Mouse (Mus musculus): ENCODE results near the gene Zfp108. TPM values are rescaled to one million over a fixed set of nuclear protein-coding genes. Genes with fewer than 3 reads are reported as not detected.

Gene Zfp108
- polyA plus RNA-seq (2015; fragmentation: Nextera tagmentation; extraction: Ambion mirVana) = 5.3 and 6.5 TPM in 2 replicates

GRCm38 (mm10) chr7:24254633-24255474 lies at the start of gene Zfp108:
Gene Zfp108 (plus strand): TSS chr7:24254794.
- no peaks in the 10 kb centered on the region for H3K27me3 ChIP-seq
- peak within 1 kb of the TSS; percentile 60 for H3K27ac ChIP-seq
- peak within 1 kb of the TSS; percentile 84 for H3K9ac ChIP-seq
- H3K4me2 ChIP-seq = peak within 1 kb of the TSS; percentile 70
- peak within 1 kb of the TSS; percentile 61 for H3K4me3 ChIP-seq
- ATAC-seq (ENCODE audit: insufficient number of reproducible peaks, insufficient read depth, low FRiP score, low TSS enrichment, low read depth) = peak; percentile 84
- H3K4me1 ChIP-seq = peaks cover 17% of the 10 kb centered on the region
- no peaks in the 10 kb centered on the region for H3K9me3 ChIP-seq
- H3K36me3 ChIP-seq = peaks cover 9% of the 10 kb centered on the region
- 18% methylated on average over 21 of the region's 21 CpGs for WGBS

DNA sequence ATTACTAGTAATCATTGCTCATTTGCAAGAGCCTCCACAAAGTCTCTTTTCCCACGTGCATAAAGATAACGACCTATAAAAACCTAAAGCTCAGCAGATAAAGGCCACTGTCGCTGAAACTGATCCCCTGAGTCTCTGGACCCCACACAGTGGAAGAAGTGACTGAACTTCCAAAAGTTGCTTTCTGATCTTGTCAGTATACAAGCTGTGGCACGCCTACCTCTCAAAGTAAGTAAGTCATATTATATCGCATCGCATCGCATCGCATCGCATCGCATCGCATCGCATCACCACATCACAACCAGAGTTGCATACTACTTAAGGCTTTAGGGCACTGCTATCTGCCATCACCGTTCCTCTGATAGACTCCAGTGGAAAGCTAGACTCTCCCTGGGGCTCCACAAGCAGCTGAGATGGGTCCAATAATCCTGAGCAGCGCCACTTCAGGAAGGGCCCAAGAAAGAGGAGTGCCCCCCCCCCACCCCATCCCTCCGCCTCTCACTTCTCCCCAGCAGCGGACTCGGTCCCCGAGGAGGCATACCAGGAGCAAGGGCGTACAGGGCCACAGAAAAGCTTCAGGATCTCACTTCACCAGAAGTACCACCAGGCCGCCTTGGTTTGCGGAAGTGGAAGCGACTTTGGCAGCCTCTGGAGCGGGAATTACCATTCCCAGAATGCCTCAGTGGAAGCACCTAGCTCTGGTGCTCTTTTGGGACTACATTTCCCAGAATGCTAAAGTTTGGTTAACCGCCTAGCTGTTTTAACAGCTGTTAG lies 46.9 kb upstream of the Zfp108 start:
- 12% methylated on average over 24 of the region's 24 CpGs for WGBS
- H3K27me3 ChIP-seq = no peaks in the 10 kb centered on the region

DNA sequence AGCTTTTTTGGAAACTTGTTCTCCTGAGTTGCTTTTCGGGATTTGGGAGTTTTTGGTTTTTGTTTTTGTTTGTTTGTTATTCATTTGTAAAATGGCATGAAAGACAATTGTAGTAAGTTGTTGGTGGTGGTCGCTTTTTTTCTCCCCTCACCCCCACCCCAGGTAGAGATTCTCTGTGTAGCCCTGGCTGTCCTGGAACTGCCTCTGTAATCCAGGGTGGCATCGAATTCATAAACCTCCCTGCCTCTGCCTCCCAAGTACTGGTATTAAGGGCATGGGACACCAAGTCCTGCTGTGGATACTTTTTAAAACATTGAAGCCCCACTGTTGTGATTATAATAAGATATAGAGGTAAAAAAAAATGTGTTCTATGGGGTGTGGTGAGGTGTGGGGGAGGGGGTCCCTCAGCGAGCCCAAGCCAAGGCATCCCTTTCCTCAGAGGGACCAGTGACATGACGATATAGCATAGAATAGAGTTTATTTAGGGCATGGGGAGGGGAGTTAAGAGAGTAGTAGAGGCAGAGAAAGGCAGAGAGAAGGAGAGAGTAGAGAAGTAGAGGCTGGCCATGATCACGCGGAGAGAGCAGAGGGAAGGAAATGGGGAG lies 46.2 kb upstream of the Zfp108 start:
- Histone ChIP-seq H3K4me1 (peaks cover 8% of the 10 kb centered on the region), H3K9ac (no peak overlapping the region), H3K9me3 (no peaks in the 10 kb centered on the region), H3K36me3 (peaks cover 27% of the 10 kb centered on the region), H3K4me3 (peak overlapping the region; percentile 63), H3K27ac (no peak overlapping the region), H3K27me3 (no peaks in the 10 kb centered on the region), H3K4me2 (peak overlapping the region; percentile 73)
- WGBS = 58% methylated on average over 7 of the region's 7 CpGs
- no peak for ATAC-seq (ENCODE audit: insufficient number of reproducible peaks, insufficient read depth, low FRiP score, low TSS enrichment, low read depth)

More for the DNA sequence above, 46.9 kb upstream of the Zfp108 start:
- Histone ChIP-seq H3K27ac (peak overlapping the region; percentile 81), H3K4me3 (peak overlapping the region; percentile 63), H3K9me3 (no peaks in the 10 kb centered on the region), H3K36me3 (peaks cover 32% of the 10 kb centered on the region), H3K4me1 (peaks cover 8% of the 10 kb centered on the region), H3K9ac (peak overlapping the region; percentile 88), H3K4me2 (peak overlapping the region; percentile 73)
- peak; percentile 82; the same call in 1 of the 2 replicates for ATAC-seq (ENCODE audit: insufficient number of reproducible peaks, insufficient read depth, low FRiP score, low TSS enrichment, low read depth)

DNA sequence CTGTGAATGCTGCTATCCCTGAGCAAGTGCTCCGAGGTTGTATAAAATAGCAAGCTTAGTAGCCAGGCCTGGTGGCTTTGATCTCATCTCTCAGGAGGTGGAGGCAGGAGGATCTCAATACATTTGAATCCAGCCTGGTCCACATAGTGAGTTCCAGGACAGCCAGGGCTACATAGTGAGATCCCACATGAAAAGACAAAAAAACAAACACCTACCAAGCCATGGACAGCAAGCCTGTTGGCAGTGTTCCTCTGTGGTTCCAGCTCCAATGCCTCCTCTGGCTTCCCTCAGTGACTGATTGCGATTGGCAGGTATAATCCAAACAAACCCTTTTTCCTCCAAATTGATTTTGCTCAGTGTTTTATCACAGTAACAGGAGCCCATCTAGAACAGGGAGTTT lies 44.3 kb upstream of the Zfp108 start:
- Histone ChIP-seq H3K9ac (no peak overlapping the region), H3K9me3 (no peaks in the 10 kb centered on the region), H3K36me3 (peaks cover 9% of the 10 kb centered on the region), H3K4me3 (no peak overlapping the region), H3K4me2 (no peak overlapping the region), H3K27me3 (no peaks in the 10 kb centered on the region), H3K27ac (no peak overlapping the region), H3K4me1 (peaks cover 8% of the 10 kb centered on the region)
- ATAC-seq (ENCODE audit: insufficient number of reproducible peaks, insufficient read depth, low FRiP score, low TSS enrichment, low read depth) = no peak
- 74% methylated on average over 2 of the region's 2 CpGs for WGBS

DNA sequence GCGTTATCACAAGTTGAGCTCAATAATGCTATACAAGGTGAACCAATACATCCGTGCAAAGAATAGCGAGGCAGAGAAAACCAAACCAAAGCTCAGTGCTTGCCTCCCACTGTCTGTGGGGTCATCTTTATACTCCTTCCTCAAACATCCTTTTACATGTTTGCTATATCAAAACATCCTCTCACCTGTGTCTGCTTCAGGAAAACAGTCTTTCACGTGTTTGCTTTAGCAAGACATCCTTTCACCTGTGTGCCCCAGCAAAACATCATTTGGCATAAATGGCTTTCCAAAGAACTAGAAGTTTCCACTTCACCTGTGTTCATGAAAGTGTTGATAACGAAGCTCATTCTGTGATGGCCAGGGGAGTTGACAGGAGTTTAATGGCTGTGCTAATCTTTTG lies 43.3 kb upstream of the Zfp108 start, which contains the start of gene Zfp111:
Gene Zfp111, minus strand, starts transcription at position 101 of the 400 bp plus-strand sequence.
- 80% methylated on average over 5 of the region's 5 CpGs for WGBS
- no peak within 1 kb of the TSS for H3K9ac ChIP-seq
- H3K36me3 ChIP-seq = no peaks in the 10 kb centered on the region
- no peak within 1 kb of the TSS for H3K4me2 ChIP-seq
- H3K9me3 ChIP-seq = 0 out of 2 replicates have a peak, but pooled peaks cover under 1% of the 10 kb centered on the region
- no peak for ATAC-seq (ENCODE audit: insufficient number of reproducible peaks, insufficient read depth, low FRiP score, low TSS enrichment, low read depth)
- H3K4me3 ChIP-seq = no peak within 1 kb of the TSS
- H3K4me1 ChIP-seq = peaks cover 8% of the 10 kb centered on the region
- no peak within 1 kb of the TSS for H3K27ac ChIP-seq
- no peaks in the 10 kb centered on the region for H3K27me3 ChIP-seq

GRCm38 (mm10) chr7:24237040-24237791 lies 17.4 kb upstream of the Zfp108 start, which contains the start of gene Zfp109:
Gene Zfp109 (minus strand): TSS chr7:24237560.
- no peaks in the 10 kb centered on the region; the same call in 1 of the 2 replicates for H3K27me3 ChIP-seq
- peak within 1 kb of the TSS; percentile 84 for H3K9ac ChIP-seq
- peak; percentile 67; the same call in 1 of the 2 replicates for ATAC-seq (ENCODE audit: insufficient number of reproducible peaks, insufficient read depth, low FRiP score, low TSS enrichment, low read depth)
- peaks cover 24% of the 10 kb centered on the region for H3K36me3 ChIP-seq
- peak within 1 kb of the TSS; percentile 73 for H3K4me2 ChIP-seq
- WGBS = 4% methylated on average over 28 of the region's 28 CpGs
- H3K27ac ChIP-seq = no peak within 1 kb of the TSS
- no peaks in the 10 kb centered on the region for H3K9me3 ChIP-seq
- H3K4me1 ChIP-seq = peaks cover 7% of the 10 kb centered on the region
- peak within 1 kb of the TSS; percentile 81 for H3K4me3 ChIP-seq

GRCm38 (mm10) chr7:24253779-24254615 lies 597 bp upstream of the Zfp108 start:
- Histone ChIP-seq H3K4me1 (peaks cover 17% of the 10 kb centered on the region), H3K27ac (no peak overlapping the region), H3K27me3 (no peaks in the 10 kb centered on the region), H3K36me3 (0 out of 2 replicates have a peak, but pooled peaks cover 5% of the 10 kb centered on the region), H3K9ac (peak overlapping the region; percentile 44; the same call in 1 of the 2 replicates), H3K4me3 (peak overlapping the region; percentile 61), H3K9me3 (no peaks in the 10 kb centered on the region), H3K4me2 (peak overlapping the region; percentile 70)
- WGBS = 60% methylated on average over 9 of the region's 9 CpGs
- ATAC-seq (ENCODE audit: insufficient number of reproducible peaks, insufficient read depth, low FRiP score, low TSS enrichment, low read depth) = no peak

- WGBS = 92% methylated on average over 13 of the region's 13 CpGs
Observed at GRCm38 (mm10) chr7:24259306-24259999, 4.9 kb downstream of the Zfp108 start.

GRCm38 (mm10) chr7:24260000-24260312 lies 5.4 kb downstream of the Zfp108 start:
- no peak overlapping the region for H3K27ac ChIP-seq
- peaks cover 35% of the 10 kb centered on the region for H3K36me3 ChIP-seq
- no peaks in the 10 kb centered on the region for H3K9me3 ChIP-seq
- no peak for ATAC-seq (ENCODE audit: insufficient number of reproducible peaks, insufficient read depth, low FRiP score, low TSS enrichment, low read depth)
- H3K27me3 ChIP-seq = no peaks in the 10 kb centered on the region
- H3K9ac ChIP-seq = no peak overlapping the region
- 92% methylated on average over 4 of the region's 4 CpGs for WGBS
- H3K4me2 ChIP-seq = no peak overlapping the region
- H3K4me1 ChIP-seq = peaks cover 11% of the 10 kb centered on the region
- no peak overlapping the region for H3K4me3 ChIP-seq

More at GRCm38 (mm10) chr7:24259306-24259999, 4.9 kb downstream of the Zfp108 start:
- H3K9ac ChIP-seq = no peak overlapping the region
- no peak overlapping the region for H3K4me3 ChIP-seq
- H3K9me3 ChIP-seq = no peaks in the 10 kb centered on the region
- H3K4me1 ChIP-seq = peaks cover 13% of the 10 kb centered on the region
- H3K27me3 ChIP-seq = no peaks in the 10 kb centered on the region
- no peak overlapping the region for H3K4me2 ChIP-seq
- peaks cover 35% of the 10 kb centered on the region for H3K36me3 ChIP-seq
- no peak overlapping the region for H3K27ac ChIP-seq
- no peak for ATAC-seq (ENCODE audit: insufficient number of reproducible peaks, insufficient read depth, low FRiP score, low TSS enrichment, low read depth)
